Mouse (Mus musculus) kidney, postnatal 10 days (tissue): Measurements from ENCODE around the gene Ap2b1.
A peak's percentile ranks its signal among the peaks of the same experiment; 100 is the strongest.
"Not testable (repeated sequence)": the region's sequence is repeated elsewhere in the genome, so short reads cannot be mapped to it uniquely, and the experiment has no call there.

Experiments
- DNase-seq: peaks from one replicate; pipeline ENCODE4 v3.0.0; 2021; ENCODE audit warnings: mixed read lengths

Gene Ap2b1

GRCm38 (mm10) chr11:83298225-83299195 is at the start of gene Ap2b1:
Ap2b1 (plus strand) TSS chr11:83299024.
- peak; percentile 96 for DNase-seq

GRCm38 (mm10) chr11:83257211-83257610 is 41.6 kb upstream of the Ap2b1 start:
- DNase-seq = not testable (repeated sequence)

- no peak for DNase-seq
Measured at GRCm38 (mm10) chr11:83262673-83263072, 36.2 kb upstream of the Ap2b1 start.

GRCm38 (mm10) chr11:83263146-83263545 is 35.7 kb upstream of the Ap2b1 start:
- DNase-seq = no peak

- no peak for DNase-seq
Measured at GRCm38 (mm10) chr11:83270842-83271150, 28.0 kb upstream of the Ap2b1 start.

GRCm38 (mm10) chr11:83271151-83271950 is 27.5 kb upstream of the Ap2b1 start:
- DNase-seq = peak; percentile 87

- DNase-seq = peak; percentile 40
Measured at GRCm38 (mm10) chr11:83271951-83272843, 26.6 kb upstream of the Ap2b1 start.

- peak; percentile 19 for DNase-seq
Measured at GRCm38 (mm10) chr11:83276251-83276650, 22.6 kb upstream of the Ap2b1 start.

GRCm38 (mm10) chr11:83279024-83279423 is 19.8 kb upstream of the Ap2b1 start:
- no peak for DNase-seq

GRCm38 (mm10) chr11:83279691-83280090 is 19.1 kb upstream of the Ap2b1 start:
- peak; percentile 68 for DNase-seq

GRCm38 (mm10) chr11:83282084-83282483 is 16.7 kb upstream of the Ap2b1 start:
- no peak for DNase-seq

GRCm38 (mm10) chr11:83285627-83286026 is 13.2 kb upstream of the Ap2b1 start:
- DNase-seq = no peak

- DNase-seq = no peak
Measured at GRCm38 (mm10) chr11:83286566-83286965, 12.3 kb upstream of the Ap2b1 start, which contains the start of gene Slfn14. Slfn14 (minus strand) TSS chr11:83286726.

- DNase-seq = no peak
Measured at GRCm38 (mm10) chr11:83289036-83289435, 9.8 kb upstream of the Ap2b1 start.

- DNase-seq = no peak
Measured at GRCm38 (mm10) chr11:83289633-83290032, 9.2 kb upstream of the Ap2b1 start.

GRCm38 (mm10) chr11:83291375-83292250 is 7.2 kb upstream of the Ap2b1 start:
- peak; percentile 96 for DNase-seq

GRCm38 (mm10) chr11:83292251-83292587 is 6.6 kb upstream of the Ap2b1 start:
- no peak for DNase-seq

- DNase-seq = no peak
Measured at GRCm38 (mm10) chr11:83293182-83293581, 5.6 kb upstream of the Ap2b1 start.

GRCm38 (mm10) chr11:83294133-83294532 is 4.7 kb upstream of the Ap2b1 start:
- DNase-seq = no peak

- no peak for DNase-seq
Measured at GRCm38 (mm10) chr11:83297816-83298215, 1.0 kb upstream of the Ap2b1 start.

- DNase-seq = no peak
Measured at GRCm38 (mm10) chr11:83299724-83300123, 900 bp downstream of the Ap2b1 start.

GRCm38 (mm10) chr11:83301431-83301831 is 2.6 kb downstream of the Ap2b1 start:
- no peak for DNase-seq
